ENCODE assay signal across 8 mouse cellular contexts in genomic region chr7:109892530-109892929, GRCm38 (mm10). TPM values are rescaled to one million over a fixed set of nuclear protein-coding genes. Genes with fewer than 3 reads are reported as not detected.
DNase-seq lines count a peak whose midpoint lies in the region; ATAC-seq and TF ChIP-seq lines count a peak whose summit lies in the region.

No protein-coding gene starts in this region.

- H3K4me1 ChIP-seq in ES-Bruce4 (ENCODE audit: control insufficient read depth, insufficient read depth, low read length) = no peaks in the 10 kb centered on the region
- no peaks in the 10 kb centered on the region for H3K4me1 ChIP-seq in bone marrow, adult 2 months (ENCODE audit: control insufficient read depth, insufficient read depth, low read length)
- H3K4me1 ChIP-seq in embryonic facial prominence, embryonic 14.5 days (ENCODE audit: control insufficient read depth, insufficient read depth, low read length) = no peaks in the 10 kb centered on the region
- no peaks in the 10 kb centered on the region for H3K4me1 ChIP-seq in heart, embryonic 16.5 days (ENCODE audit: control insufficient read depth, insufficient read depth, low read length)
- H3K4me1 ChIP-seq in lung, embryonic 16.5 days (replicated peaks; ENCODE audit: control insufficient read depth, insufficient read depth, low read length) = no peaks in the 10 kb centered on the region

- ATAC-seq in embryonic facial prominence, embryonic 14.5 days (ENCODE audit: low read depth) = peak; percentile 46
- peak; percentile 52; the same call in 1 of the 2 replicates for ATAC-seq in heart, embryonic 16.5 days (replicated peaks; ENCODE audit: extremely low read depth, insufficient read depth, low FRiP score)
- peak; percentile 38 for ATAC-seq in lung, embryonic 16.5 days (ENCODE audit: low read depth)

- no peak overlapping the region for H3K9ac ChIP-seq in ES-Bruce4 (ENCODE audit: low read depth, poor library complexity, severe bottlenecking)
- no peak overlapping the region for H3K9ac ChIP-seq in embryonic facial prominence, embryonic 14.5 days (ENCODE audit: low read depth, low read length)
- no peak overlapping the region for H3K9ac ChIP-seq in heart, embryonic 16.5 days (ENCODE audit: low read length)
- H3K9ac ChIP-seq in lung, embryonic 16.5 days (ENCODE audit: low read length) = no peak overlapping the region

- DNase-seq in embryonic facial prominence, embryonic 14.5 days (ENCODE audit: low spot score) = peak; percentile 79
- DNase-seq in layer of hippocampus, adult 2 months (ENCODE audit: low spot score in 2 of 2) = peak; percentile 82 to 84
- peak; percentile 83 for DNase-seq in retina, embryonic 14.5 days (ENCODE audit: low spot score)
- peak; percentile 42 to 48 for DNase-seq in urinary bladder, adult 18-20 months (ENCODE audit: low spot score in 2 of 2)

- H3K27me3 ChIP-seq in ES-Bruce4 (ENCODE audit: control insufficient read depth, insufficient read depth, low read length, poor library complexity, severe bottlenecking) = no peaks in the 10 kb centered on the region
- no peaks in the 10 kb centered on the region for H3K27me3 ChIP-seq in embryonic facial prominence, embryonic 14.5 days (replicated peaks; ENCODE audit: control insufficient read depth, insufficient read depth, low read length)
- H3K27me3 ChIP-seq in heart, embryonic 16.5 days (ENCODE audit: control insufficient read depth, insufficient read depth, low read length) = no peaks in the 10 kb centered on the region
- H3K27me3 ChIP-seq in lung, embryonic 16.5 days (ENCODE audit: control insufficient read depth, insufficient read depth, low read depth, low read length) = no peaks in the 10 kb centered on the region

- 43% methylated on average over 3 of the region's 3 CpGs for WGBS in bone marrow, adult 2 months
- 33% methylated on average over 3 of the region's 3 CpGs for WGBS in embryonic facial prominence, embryonic 14.5 days
- 34% methylated on average over 3 of the region's 3 CpGs for WGBS in heart, embryonic 16.5 days
- WGBS in lung, embryonic 16.5 days = 36% methylated on average over 3 of the region's 3 CpGs

- H3K36me3 ChIP-seq in ES-Bruce4 (ENCODE audit: control insufficient read depth, insufficient read depth, low read length, poor library complexity, severe bottlenecking) = no peaks in the 10 kb centered on the region; the same call in 1 of the 2 replicates
- peaks cover 70% of the 10 kb centered on the region for H3K36me3 ChIP-seq in embryonic facial prominence, embryonic 14.5 days (ENCODE audit: control insufficient read depth, insufficient read depth, low read length)
- H3K36me3 ChIP-seq in heart, embryonic 16.5 days (ENCODE audit: control insufficient read depth, insufficient read depth) = peaks cover 53% of the 10 kb centered on the region
- peaks cover 37% of the 10 kb centered on the region for H3K36me3 ChIP-seq in lung, embryonic 16.5 days (ENCODE audit: control insufficient read depth, insufficient read depth, low read length)

- no peak overlapping the region for H3K4me2 ChIP-seq in embryonic facial prominence, embryonic 14.5 days (ENCODE audit: low read depth, low read length)
- H3K4me2 ChIP-seq in heart, embryonic 16.5 days (ENCODE audit: low read depth, low read length) = no peak overlapping the region
- no peak overlapping the region for H3K4me2 ChIP-seq in lung, embryonic 16.5 days (ENCODE audit: low read depth, low read length)

- TF ChIP-seq EP300 in ES-Bruce4 (IDR thresholded peaks at IDR 0.05; ENCODE audit: insufficient read depth, low read depth, low read length) = no peak

- H3K4me3 ChIP-seq in ES-Bruce4 (ENCODE audit: low read depth, low read length) = no peak overlapping the region
- no peak overlapping the region for H3K4me3 ChIP-seq in bone marrow, adult 2 months (replicated peaks; ENCODE audit: control insufficient read depth, low read depth, low read length)
- no peak overlapping the region for H3K4me3 ChIP-seq in embryonic facial prominence, embryonic 14.5 days (ENCODE audit: low read depth, low read length)
- H3K4me3 ChIP-seq in heart, embryonic 16.5 days (ENCODE audit: low read length) = no peak overlapping the region
- no peak overlapping the region for H3K4me3 ChIP-seq in layer of hippocampus, adult 2 months
- no peak overlapping the region for H3K4me3 ChIP-seq in lung, embryonic 16.5 days (ENCODE audit: low read length)

- H3K27ac ChIP-seq in ES-Bruce4 (ENCODE audit: insufficient read depth, low read length) = no peak overlapping the region
- no peak overlapping the region for H3K27ac ChIP-seq in bone marrow, adult 2 months (ENCODE audit: control insufficient read depth, insufficient read depth, low read depth, low read length, poor library complexity)
- H3K27ac ChIP-seq in embryonic facial prominence, embryonic 14.5 days (replicated peaks; ENCODE audit: low read depth, low read length) = no peak overlapping the region
- H3K27ac ChIP-seq in heart, embryonic 16.5 days (ENCODE audit: low read length) = no peak overlapping the region
- H3K27ac ChIP-seq in layer of hippocampus, adult 2 months = peak overlapping the region; percentile 67; the same call in 1 of the 2 replicates
- no peak overlapping the region for H3K27ac ChIP-seq in lung, embryonic 16.5 days (ENCODE audit: low read length)

- TF ChIP-seq POLR2A in ES-Bruce4 (IDR thresholded peaks at IDR 0.05; ENCODE audit: insufficient read depth, low read length) = no peak
- no peak for TF ChIP-seq POLR2A in bone marrow, adult 2 months (IDR thresholded peaks at IDR 0.05; ENCODE audit: borderline replicate concordance, control insufficient read depth, low read depth, low read length)

- H3K9me3 ChIP-seq in ES-Bruce4 (replicated peaks; ENCODE audit: control insufficient read depth, insufficient read depth, low read length, poor library complexity, severe bottlenecking) = no peaks in the 10 kb centered on the region
- 0 out of 2 replicates have a peak, but pooled peaks cover under 1% of the 10 kb centered on the region for H3K9me3 ChIP-seq in embryonic facial prominence, embryonic 14.5 days (ENCODE audit: control insufficient read depth, low read length)
- no peaks in the 10 kb centered on the region for H3K9me3 ChIP-seq in heart, embryonic 16.5 days (replicated peaks; ENCODE audit: control insufficient read depth, low read length)
- no peaks in the 10 kb centered on the region for H3K9me3 ChIP-seq in lung, embryonic 16.5 days (ENCODE audit: control insufficient read depth, low read length)

- TF ChIP-seq CTCF in ES-Bruce4 (IDR thresholded peaks at IDR 0.05; ENCODE audit: low read depth, low read length) = peak; percentile 90
- TF ChIP-seq CTCF in bone marrow, adult 2 months (IDR thresholded peaks at IDR 0.05; ENCODE audit: control insufficient read depth, insufficient read depth, low read length) = peak; percentile 84
- peak; percentile 88 for TF ChIP-seq CTCF in layer of hippocampus, adult 2 months (conservative IDR thresholded peaks at IDR 0.05)

RNA-seq across cellular contexts. Expression of gene Scube2, which starts 27.1 kb away (rescaled TPM):
- polyA plus RNA-seq in ES-Bruce4 (2011; ENCODE audit: insufficient read depth, insufficient read length, low read depth, missing spikeins) = 0.22 and 0.87 TPM in 2 replicates
- 0.55 TPM in 1 of 2 replicates, not detected in the other for polyA plus RNA-seq in bone marrow, adult 2 months (2011; ENCODE audit: insufficient read depth, insufficient read length, low replicate concordance, missing spikeins)
- 5.2 and 7.7 TPM in 2 replicates for polyA plus RNA-seq in embryonic facial prominence, embryonic 14.5 days (2014; fragmentation: Nextera tagmentation; extraction: Ambion mirVana)
- 8.9 and 9.9 TPM in 2 replicates for polyA plus RNA-seq in heart, embryonic 16.5 days (2015; fragmentation: Nextera tagmentation; extraction: Ambion mirVana)
- 1 to 10 TPM; 2.1 TPM for total RNA-seq in layer of hippocampus, adult 2 months (2021)
- 4.1 and 4.6 TPM in 2 replicates for polyA plus RNA-seq in lung, embryonic 16.5 days (2015; fragmentation: Nextera tagmentation; extraction: Ambion mirVana)
